Mouse (Mus musculus) myocyte (in vitro differentiated cells): ENCODE measurements around the gene Dnmt3l.

Source experiments
- MAX ChIP-seq: IDR thresholded peaks from one replicate; pipeline ENCODE4 v1.6.1; 2011; ENCODE audit warnings: low read depth, mild to moderate bottlenecking, control low read depth
- MYOD1 ChIP-seq, 3 experiments: IDR thresholded peaks; one replicate each; pipeline ENCODE4 v1.6.1; 2011; ENCODE audit warnings: control low read depth in 2 of 3, low read depth in 2 of 3, mild to moderate bottlenecking in 2 of 3, moderate library complexity in 1 of 3; ENCODE audit not compliant: insufficient read length in 2 of 3, control insufficient read depth in 1 of 3
- MYOG ChIP-seq, 3 experiments: IDR thresholded peaks; one replicate each; pipeline ENCODE4 v1.6.1; 2011; ENCODE audit warnings: control low read depth in 2 of 3, low read depth in 2 of 3, mild to moderate bottlenecking in 2 of 3; ENCODE audit not compliant: insufficient read length in 2 of 3, control insufficient read depth in 1 of 3, insufficient read depth in 1 of 3
- POLR2A ChIP-seq: IDR thresholded peaks from one replicate; pipeline ENCODE4 v1.6.1; 2011; ENCODE audit warnings: low read depth, mild to moderate bottlenecking, control low read depth, moderate library complexity; ENCODE audit not compliant: insufficient read length
- POLR2AphosphoS2 ChIP-seq: IDR thresholded peaks from one replicate; pipeline ENCODE4 v1.6.1; 2011; ENCODE audit warnings: low read depth, control low read depth; ENCODE audit not compliant: insufficient read length
- TCF12 ChIP-seq: IDR thresholded peaks from one replicate; pipeline ENCODE4 v1.6.1; 2011; ENCODE audit warnings: mild to moderate bottlenecking, control low read depth; ENCODE audit not compliant: poor library complexity, insufficient read depth, severe bottlenecking
- TCF3 ChIP-seq: IDR thresholded peaks from one replicate; pipeline ENCODE4 v1.6.1; 2011; ENCODE audit warnings: low read depth, control low read depth; ENCODE audit not compliant: insufficient read length
- USF1 ChIP-seq: IDR thresholded peaks from one replicate; pipeline ENCODE4 v1.6.1; 2011; ENCODE audit warnings: low read depth, mild to moderate bottlenecking, control low read depth, moderate library complexity

DNA sequence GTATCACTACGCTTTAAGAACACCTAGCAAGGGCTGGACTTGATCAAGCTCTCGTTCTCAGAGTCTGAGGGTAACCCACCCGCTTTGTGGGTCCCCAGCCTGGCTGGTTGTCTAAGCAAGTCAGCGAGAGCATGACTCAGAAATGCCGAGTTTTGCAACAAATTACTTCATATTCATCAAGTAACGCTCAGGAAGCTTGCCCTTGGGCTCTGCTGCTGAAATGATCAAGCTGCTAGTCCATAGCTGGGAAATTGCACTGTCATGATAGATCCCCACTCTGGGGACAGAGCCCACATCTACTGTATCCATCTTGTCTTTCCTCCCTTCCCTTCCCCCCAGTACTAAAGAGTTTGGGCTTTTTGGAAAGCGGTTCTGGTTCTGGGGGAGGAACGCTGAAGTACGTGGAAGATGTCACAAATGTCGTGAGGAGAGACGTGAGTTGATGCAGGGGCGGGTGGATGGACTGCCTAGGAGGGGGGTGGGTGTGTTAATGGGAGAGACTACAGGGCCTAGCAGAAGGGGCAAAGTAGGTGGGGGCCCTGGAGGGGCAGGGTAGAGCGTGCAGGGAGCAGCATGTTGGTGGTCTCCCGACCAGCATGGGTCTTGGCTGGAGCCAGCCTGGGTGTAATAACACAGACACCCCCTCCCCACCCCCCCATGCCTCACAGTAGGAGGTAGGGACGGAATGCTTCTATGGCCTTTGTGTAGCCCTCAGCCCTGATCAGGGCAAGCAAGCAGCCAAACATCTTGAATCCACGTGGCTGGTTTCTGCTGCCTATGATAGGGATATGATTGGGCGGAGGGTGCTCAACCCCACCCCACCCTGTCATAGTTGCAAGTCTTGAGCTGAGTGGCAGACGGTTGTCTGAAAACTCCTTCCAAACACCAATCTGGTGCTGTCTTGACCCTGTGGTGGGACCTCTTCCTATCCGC is 13.2 kb downstream of the Dnmt3l start:
- no peak for TF ChIP-seq MAX
- no peak for TF ChIP-seq POLR2A
- no peak for TF ChIP-seq MYOG (IDR thresholded peaks at IDR 0.05; ENCODE audit: control insufficient read depth in 1 of 3, insufficient read depth in 1 of 3, insufficient read length in 2 of 3, low read depth in 2 of 3)
- no peak for TF ChIP-seq USF1
- TF ChIP-seq MYOD1 (IDR thresholded peaks at IDR 0.05; ENCODE audit: control insufficient read depth in 1 of 3, insufficient read length in 2 of 3, low read depth in 2 of 3): no peak
- no peak for TF ChIP-seq TCF12
- no peak for TF ChIP-seq TCF3
- TF ChIP-seq POLR2AphosphoS2: no peak
